Mouse (Mus musculus) midbrain, postnatal 0 days (tissue): ENCODE measurements around the gene C2cd2. TPM values are rescaled to one million over a fixed set of nuclear protein-coding genes. Genes with fewer than 3 reads are reported as not detected.

Source experiments
- ATAC-seq: fragments of 200-750 bp; cut with Nextera tagmentation; 2 replicates; pipeline ENCODE4 v1.8.0; 2017; ENCODE audit warnings: moderate number of reproducible peaks, mild to moderate bottlenecking, moderate TSS enrichment, moderate library complexity; ENCODE audit not compliant: low FRiP score
- DNase-seq: peaks from one replicate; pipeline ENCODE4 v3.0.0-alpha.2; 2015; ENCODE audit warnings: low spot score
- H3K27ac ChIP-seq: fragments of 300-500 bp; sonication (generic); 2 replicates; pipeline ENCODE4 v1.5.1; 2014; ENCODE audit warnings: low read depth, mild to moderate bottlenecking, low read length, mixed read lengths
- H3K27me3 ChIP-seq: fragments of 300-500 bp; sonication (generic); 2 replicates; pipeline ENCODE4 v1.6.1; 2014; ENCODE audit warnings: low read length, control low read depth, mixed read lengths; ENCODE audit not compliant: insufficient read depth
- H3K36me3 ChIP-seq: fragments of 300-500 bp; sonication (generic); 2 replicates; pipeline ENCODE4 v1.6.1; 2014; ENCODE audit warnings: low read length, control low read depth, mixed read lengths; ENCODE audit not compliant: insufficient read depth
- H3K4me1 ChIP-seq: fragments of 300-500 bp; sonication (generic); 2 replicates; pipeline ENCODE4 v1.6.1; 2014; ENCODE audit warnings: mild to moderate bottlenecking, control low read depth, antibody characterized with exemption, low read length, mixed read lengths; ENCODE audit not compliant: insufficient read depth
- H3K4me2 ChIP-seq: fragments of 300-500 bp; sonication (generic); 2 replicates; pipeline ENCODE4 v1.6.1; 2014; ENCODE audit warnings: low read depth, mild to moderate bottlenecking, low read length, mixed read lengths; ENCODE audit not compliant: poor library complexity, severe bottlenecking
- H3K4me3 ChIP-seq: fragments of 300-500 bp; sonication (generic); 2 replicates; pipeline ENCODE4 v1.5.1; 2014; ENCODE audit warnings: low read depth, mild to moderate bottlenecking, low read length, moderate library complexity
- H3K9ac ChIP-seq: fragments of 300-500 bp; sonication (generic); replicated peaks from 2 replicates; pipeline ENCODE4 v1.6.1; 2014; ENCODE audit warnings: mild to moderate bottlenecking, low read length, moderate library complexity, mixed read lengths; ENCODE audit not compliant: poor library complexity, severe bottlenecking
- H3K9me3 ChIP-seq: fragments of 300-500 bp; sonication (generic); 2 replicates; pipeline ENCODE4 v1.6.1; 2016; ENCODE audit warnings: low read length, control low read depth
- CTCF ChIP-seq: IDR thresholded peaks from 2 replicates; pipeline ENCODE4 v1.5.1; 2016; ENCODE audit warnings: antibody characterized with exemption, mild to moderate bottlenecking
- WGBS: fragments of 180-500 bp; shearing (Covaris S2); extraction: QIAGEN DNeasy Blood & Tissue Kit; methylation state at CpG from one replicate; pipeline ENCODE4 v1.1.7; 2014; 5-methylcytosine and 5-hydroxymethylcytosine counted together
- polyA plus RNA-seq: library from polyadenylated mRNA; unstranded; fragments of >200 nt; fragmentation: Nextera tagmentation; extraction: Ambion mirVana; gene quantifications from 2 replicates; pipeline ENCODE4 v1.2.1, GENCODE M21; 2015
- total RNA-seq: library from RNA; depleted of rRNA; stranded (reverse); fragments of >200 nt; gene quantifications from 2 replicates; pipeline ENCODE4 v1.2.3, GENCODE M21; 2014

Gene C2cd2
- total and polyA plus RNA-seq, 2 experiments from 2014 or later: 12.1 to 27.0 TPM

DNA sequence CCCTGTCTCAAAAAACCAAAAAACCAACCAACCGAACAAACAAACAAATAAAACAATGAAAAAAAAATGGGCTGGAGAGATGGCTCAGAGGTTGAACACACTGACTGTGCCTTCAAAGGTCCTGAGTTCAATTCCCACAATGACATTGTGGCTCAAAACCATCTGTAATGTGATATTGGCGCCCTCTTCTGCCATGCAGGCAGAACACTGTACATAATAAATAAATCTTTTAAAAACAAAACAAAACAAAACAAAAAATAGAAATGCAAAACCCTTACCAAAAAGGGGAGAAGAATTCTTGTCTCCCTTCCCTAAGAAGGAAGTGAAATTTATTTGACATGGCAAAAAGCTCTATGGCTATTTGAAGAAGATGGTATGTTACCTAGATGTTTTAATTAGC lies 29.1 kb upstream of the C2cd2 start:
- no peaks in the 10 kb centered on the region for H3K9me3 ChIP-seq
- no peak overlapping the region for H3K4me3 ChIP-seq
- WGBS: 75% methylated on average over 2 of the region's 2 CpGs
- peaks cover 5% of the 10 kb centered on the region; the same call in 1 of the 2 replicates for H3K4me1 ChIP-seq
- no peak overlapping the region for H3K27ac ChIP-seq
- DNase-seq (no peak), ATAC-seq (no peak)
- H3K9ac ChIP-seq: no peak overlapping the region
- H3K27me3 ChIP-seq: no peaks in the 10 kb centered on the region
- no peak for TF ChIP-seq CTCF
- no peaks in the 10 kb centered on the region for H3K36me3 ChIP-seq
- H3K4me2 ChIP-seq: no peak overlapping the region

DNA sequence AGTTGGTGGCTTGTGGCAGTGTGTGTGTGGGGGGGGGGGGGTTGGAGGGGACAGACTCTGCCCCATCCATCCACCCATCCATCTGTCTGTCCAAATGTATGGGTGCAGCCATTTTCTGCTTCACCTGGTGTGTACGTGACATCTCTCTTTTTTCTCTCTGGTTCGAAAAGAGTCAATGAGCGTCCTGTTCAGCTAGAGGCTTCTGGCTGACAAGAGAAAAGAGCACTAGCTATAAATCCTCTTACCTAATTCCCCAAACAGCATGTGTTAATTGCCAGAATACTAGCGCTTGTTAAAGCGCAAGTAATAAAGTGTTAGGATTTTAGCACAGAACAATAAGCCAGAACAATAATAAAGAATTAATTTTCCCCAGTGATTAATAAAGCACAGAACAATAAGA lies 22.2 kb upstream of the C2cd2 start:
- WGBS: 57% methylated on average over 5 of the region's 5 CpGs
- H3K36me3 ChIP-seq: no peaks in the 10 kb centered on the region
- no peaks in the 10 kb centered on the region for H3K27me3 ChIP-seq
- no peak overlapping the region for H3K4me3 ChIP-seq
- TF ChIP-seq CTCF: no peak
- H3K4me1 ChIP-seq: no peaks in the 10 kb centered on the region
- ATAC-seq (no peak), DNase-seq (peak; percentile 8)
- H3K27ac ChIP-seq: no peak overlapping the region
- H3K9me3 ChIP-seq: no peaks in the 10 kb centered on the region
- no peak overlapping the region for H3K4me2 ChIP-seq
- H3K9ac ChIP-seq: no peak overlapping the region

DNA sequence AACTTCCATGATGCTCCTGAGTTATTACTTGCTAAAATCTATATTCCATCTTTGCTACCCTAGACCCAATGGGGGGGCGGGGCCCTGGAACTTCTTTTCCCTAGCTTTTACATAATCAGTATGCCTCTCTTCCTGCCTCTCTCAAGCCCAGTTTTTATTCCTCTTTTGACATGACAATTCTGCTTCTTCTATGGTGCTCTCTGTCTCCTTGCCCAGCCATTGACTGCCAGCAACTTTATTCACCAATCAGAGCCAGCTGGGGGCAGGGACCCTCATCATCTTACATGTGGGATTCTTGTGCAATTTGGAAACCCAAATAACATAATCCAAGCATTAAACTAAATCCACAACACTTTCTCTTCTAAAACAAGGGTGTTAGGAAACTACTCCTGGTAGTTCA lies 19.0 kb upstream of the C2cd2 start:
- no peak overlapping the region for H3K27ac ChIP-seq
- no peaks in the 10 kb centered on the region for H3K9me3 ChIP-seq
- H3K4me3 ChIP-seq: no peak overlapping the region
- no peak for ATAC-seq
- no peak for DNase-seq
- no peaks in the 10 kb centered on the region for H3K27me3 ChIP-seq
- no peaks in the 10 kb centered on the region for H3K4me1 ChIP-seq
- H3K36me3 ChIP-seq: no peaks in the 10 kb centered on the region
- 100% methylated on average over 1 of the region's 1 CpGs for WGBS
- TF ChIP-seq CTCF: no peak
- H3K4me2 ChIP-seq: no peak overlapping the region
- H3K9ac ChIP-seq: no peak overlapping the region

DNA sequence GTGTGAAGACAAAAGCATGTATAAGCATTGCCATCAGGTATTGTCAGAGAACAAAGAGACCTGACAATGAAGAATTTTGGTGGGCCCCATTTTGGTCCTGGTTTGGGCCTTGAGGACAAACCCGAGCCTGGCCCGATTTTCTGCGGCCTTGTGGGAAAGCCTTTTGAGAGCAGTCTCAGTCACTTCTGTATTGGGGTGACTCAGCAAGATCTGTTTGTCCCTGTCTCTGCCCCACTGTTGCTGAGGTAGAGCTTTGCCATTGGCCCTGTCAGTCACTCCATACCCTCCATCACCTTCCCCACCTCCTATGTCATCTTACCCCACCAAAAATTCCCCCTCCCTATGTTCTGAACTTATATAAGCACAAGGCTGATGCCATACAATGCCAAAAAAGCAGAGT lies 15.3 kb upstream of the C2cd2 start:
- 92% methylated on average over 3 of the region's 3 CpGs for WGBS
- Histone ChIP-seq H3K27me3 (no peaks in the 10 kb centered on the region), H3K9me3 (no peaks in the 10 kb centered on the region), H3K9ac (no peak overlapping the region), H3K4me3 (no peak overlapping the region), H3K4me1 (no peaks in the 10 kb centered on the region), H3K4me2 (no peak overlapping the region), H3K27ac (no peak overlapping the region), H3K36me3 (no peaks in the 10 kb centered on the region)
- DNase-seq (no peak), ATAC-seq (no peak)
- TF ChIP-seq CTCF: no peak

DNA sequence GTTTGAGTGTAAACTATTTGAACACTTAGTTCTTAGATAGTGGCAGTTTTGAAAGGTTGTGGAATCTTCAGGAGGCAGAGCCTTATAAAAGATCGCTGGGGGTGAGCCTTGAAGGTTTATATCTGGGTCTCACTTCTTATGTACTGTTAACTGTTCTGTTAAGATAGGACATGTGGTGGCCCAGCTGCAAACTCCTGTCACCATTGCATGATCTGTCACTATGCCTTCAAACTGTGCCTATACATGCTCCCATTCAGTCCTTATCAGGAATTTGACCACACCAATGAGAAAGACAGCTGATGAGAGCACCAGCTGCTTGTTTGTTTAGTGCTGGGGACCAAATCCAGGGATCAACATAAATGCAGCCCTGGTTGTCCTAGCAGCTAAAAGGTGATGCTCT lies 14.9 kb upstream of the C2cd2 start:
- 64% methylated on average over 1 of the region's 1 CpGs for WGBS
- no peak for TF ChIP-seq CTCF
- no peak for ATAC-seq

DNA sequence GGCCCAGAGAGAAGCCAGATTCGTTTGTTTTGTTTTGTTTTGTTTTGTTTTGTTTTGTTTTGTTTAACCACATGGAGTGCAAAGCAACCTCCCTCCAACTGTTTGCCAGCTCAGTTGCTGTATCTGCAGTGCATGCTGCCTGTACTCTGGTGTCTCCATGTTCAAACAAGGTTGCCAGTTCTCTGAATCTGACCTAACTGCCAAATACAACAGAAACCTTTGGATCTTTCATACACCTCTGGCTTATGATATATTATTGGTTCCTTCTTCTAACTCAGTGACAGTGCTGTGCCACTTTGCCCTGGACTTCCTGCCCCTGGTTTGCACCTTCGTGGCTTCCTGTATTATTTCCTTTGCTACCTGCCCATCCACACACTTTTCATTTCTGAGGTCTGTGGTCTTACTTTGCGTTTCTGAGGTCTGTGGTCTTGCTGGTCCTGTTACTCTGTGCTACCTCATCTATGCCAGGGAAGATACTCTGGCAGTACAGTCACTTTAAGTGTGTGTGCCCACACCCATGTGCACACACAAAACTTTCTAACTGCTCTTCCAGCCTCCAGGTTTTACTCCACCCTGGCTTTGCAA lies 1.6 kb upstream of the C2cd2 start:
- H3K27me3 ChIP-seq: no peaks in the 10 kb centered on the region
- no peaks in the 10 kb centered on the region for H3K36me3 ChIP-seq
- no peak for ATAC-seq
- 87% methylated on average over 3 of the region's 3 CpGs for WGBS
- H3K9me3 ChIP-seq: no peaks in the 10 kb centered on the region
- H3K27ac ChIP-seq: no peak overlapping the region
- TF ChIP-seq CTCF: no peak
- no peaks in the 10 kb centered on the region for H3K4me1 ChIP-seq
- H3K4me3 ChIP-seq: no peak overlapping the region
- no peak overlapping the region for H3K9ac ChIP-seq
- H3K4me2 ChIP-seq: no peak overlapping the region
- no peak for DNase-seq

More for the DNA sequence above, 14.9 kb upstream of the C2cd2 start:
- Histone ChIP-seq H3K9ac (no peak overlapping the region), H3K4me2 (no peak overlapping the region), H3K27ac (no peak overlapping the region), H3K36me3 (no peaks in the 10 kb centered on the region), H3K27me3 (no peaks in the 10 kb centered on the region), H3K9me3 (no peaks in the 10 kb centered on the region), H3K4me1 (no peaks in the 10 kb centered on the region), H3K4me3 (no peak overlapping the region)
- no peak for DNase-seq
